Comparison of ENCODE assay signal across 10 mouse cellular contexts in genomic region chr6:94683701-94684100, GRCm38 (mm10). TPM values are rescaled to one million over a fixed set of nuclear protein-coding genes. Genes with fewer than 3 reads are reported as not detected.
DNase-seq lines count a peak whose midpoint lies in the region; ATAC-seq lines count a peak whose summit lies in the region.
"Had no signal": no experiment of that assay in that cellular context is flagged by ENCODE, and none has a peak within 500 bp of the region (broad histone marks: within the 10 kb centered on the region; RNA-seq: fewer than 3 reads in every experiment).

No protein-coding gene starts in this region.

- peak overlapping the region; percentile 16; the same call in 1 of the 2 replicates for H3K4me2 ChIP-seq in embryonic facial prominence, embryonic 13.5 days
- H3K4me2 ChIP-seq in neural tube, embryonic 13.5 days = no peak overlapping the region
- H3K4me2 ChIP-seq: liver, embryonic 13.5 days; neural tube, embryonic 12.5 days had no signal

- no peak overlapping the region for H3K4me3 ChIP-seq in embryonic facial prominence, embryonic 13.5 days
- H3K4me3 ChIP-seq in embryonic facial prominence, embryonic 10.5 days = no peak overlapping the region
- H3K4me3 ChIP-seq in neural tube, embryonic 13.5 days = no peak overlapping the region
- H3K4me3 ChIP-seq: liver, embryonic 13.5 days; neural tube, embryonic 12.5 days had no signal

- peaks cover 73% of the 10 kb centered on the region for H3K4me1 ChIP-seq in embryonic facial prominence, embryonic 13.5 days
- peaks cover 75% of the 10 kb centered on the region for H3K4me1 ChIP-seq in embryonic facial prominence, embryonic 10.5 days
- peaks cover 66% of the 10 kb centered on the region for H3K4me1 ChIP-seq in neural tube, embryonic 13.5 days (replicated peaks)

- H3K36me3 ChIP-seq in embryonic facial prominence, embryonic 13.5 days = no peaks in the 10 kb centered on the region
- peaks cover 3% of the 10 kb centered on the region; the same call in 1 of the 2 replicates for H3K36me3 ChIP-seq in embryonic facial prominence, embryonic 10.5 days (replicated peaks)
- no peaks in the 10 kb centered on the region for H3K36me3 ChIP-seq in neural tube, embryonic 13.5 days
- H3K36me3 ChIP-seq: liver, embryonic 13.5 days; neural tube, embryonic 12.5 days had no signal

- peaks cover 26% of the 10 kb centered on the region for H3K27me3 ChIP-seq in embryonic facial prominence, embryonic 13.5 days
- peaks cover 8% of the 10 kb centered on the region; the same call in 1 of the 2 replicates for H3K27me3 ChIP-seq in embryonic facial prominence, embryonic 10.5 days (replicated peaks; ENCODE audit: low read depth, poor library complexity, severe bottlenecking)
- no peaks in the 10 kb centered on the region for H3K27me3 ChIP-seq in neural tube, embryonic 13.5 days
- H3K27me3 ChIP-seq: neural tube, embryonic 12.5 days had no signal

- 0 out of 2 replicates have a peak overlapping the region, but pooled peaks have one; percentile 7 for H3K9ac ChIP-seq in embryonic facial prominence, embryonic 13.5 days
- H3K9ac ChIP-seq in neural tube, embryonic 13.5 days = no peak overlapping the region
- H3K9ac ChIP-seq: liver, embryonic 13.5 days; neural tube, embryonic 12.5 days had no signal

- 42% methylated on average over 3 of the region's 3 CpGs for WGBS in embryonic facial prominence, embryonic 13.5 days
- 85% methylated on average over 3 of the region's 3 CpGs for WGBS in embryonic facial prominence, embryonic 10.5 days
- WGBS in neural tube, embryonic 13.5 days = 73% methylated on average over 3 of the region's 3 CpGs

- no peak overlapping the region; the same call in 1 of the 2 replicates for H3K27ac ChIP-seq in embryonic facial prominence, embryonic 13.5 days
- no peak overlapping the region for H3K27ac ChIP-seq in embryonic facial prominence, embryonic 10.5 days (replicated peaks)
- H3K27ac ChIP-seq in neural tube, embryonic 13.5 days (replicated peaks) = no peak overlapping the region
- H3K27ac ChIP-seq: liver, embryonic 13.5 days; neural tube, embryonic 12.5 days had no signal

- H3K9me3 ChIP-seq in embryonic facial prominence, embryonic 13.5 days = no peaks in the 10 kb centered on the region
- no peaks in the 10 kb centered on the region for H3K9me3 ChIP-seq in embryonic facial prominence, embryonic 10.5 days
- H3K9me3 ChIP-seq in neural tube, embryonic 13.5 days = no peaks in the 10 kb centered on the region
- H3K9me3 ChIP-seq: liver, embryonic 13.5 days; neural tube, embryonic 12.5 days had no signal

- no peak for DNase-seq in embryonic facial prominence, embryonic 10.5 days (ENCODE audit: low spot score)
- no peak for DNase-seq in neural tube, embryonic 10.5 days (ENCODE audit: extremely low spot score, low spot score)
- DNase-seq in thymus, postnatal 4 days = peak; percentile 57
- DNase-seq in ovary, postnatal 10 days (ENCODE audit: low spot score) = no peak
- no peak for DNase-seq in layer of hippocampus, adult 9-11 months
- DNase-seq: liver, embryonic 13.5 days had no signal

- ATAC-seq in embryonic facial prominence, embryonic 13.5 days (ENCODE audit: insufficient number of reproducible peaks, insufficient read depth, low FRiP score, low TSS enrichment, low read depth) = no peak
- ATAC-seq in neural tube, embryonic 13.5 days (ENCODE audit: low read depth) = 0 out of 2 replicates have a peak, but pooled peaks have one; percentile 17
- peak; percentile 21 for ATAC-seq in inflammation-experienced regulatory T-cells, adult 6 months

RNA-seq across cellular contexts. Expression of gene Lrig1, which starts 16.3 kb away (rescaled TPM):
- polyA plus RNA-seq in embryonic facial prominence, embryonic 13.5 days (2015; fragmentation: Nextera tagmentation; extraction: Ambion mirVana) = 17.4 and 18.9 TPM in 2 replicates
- polyA plus RNA-seq in embryonic facial prominence, embryonic 10.5 days (2016; fragmentation: Nextera tagmentation; extraction: Ambion mirVana) = 11.7 and 11.8 TPM in 2 replicates
- polyA plus RNA-seq in neural tube, embryonic 13.5 days (2015; fragmentation: Nextera tagmentation; extraction: Ambion mirVana) = 10.5 and 12.9 TPM in 2 replicates
- 10 to 100 TPM in 2 of 3 experiments, 1 to 10 TPM in 1; 7.4 to 47.9 (median 44.0) TPM for polyA plus RNA-seq in inflammation-experienced regulatory T-cells, adult 6 months (2017; shearing (Covaris generic))
